Mouse (Mus musculus): ENCODE results near the gene Rngtt. TPM values are rescaled to one million over a fixed set of nuclear protein-coding genes. Genes with fewer than 3 reads are reported as not detected.
A peak's percentile ranks its signal among the peaks of the same experiment; 100 is the strongest.
"Not testable (repeated sequence)": the region's sequence is repeated elsewhere in the genome, so short reads cannot be mapped to it uniquely, and the experiment has no call there.

The Rngtt gene
- polyA plus RNA-seq, 1 experiment = 10.3 TPM

- WGBS = 80% methylated on average over 3 of the region's 3 CpGs
- TF ChIP-seq POLR2A (IDR thresholded peaks at IDR 0.05; ENCODE audit: borderline replicate concordance, insufficient read depth, low read length) = no peak
- no peak for TF ChIP-seq CTCF (IDR thresholded peaks at IDR 0.05; ENCODE audit: borderline replicate concordance, insufficient read depth, low read depth, low read length)
These were observed 28.0 kb upstream of the Rngtt start for GRCm38 (mm10) chr4:33281891-33282685.

GRCm38 (mm10) chr4:33284083-33284880 is 25.8 kb upstream of the Rngtt start:
- H3K27me3 ChIP-seq (ENCODE audit: control insufficient read depth, insufficient read depth, low read length) = no peaks in the 10 kb centered on the region
- H3K4me1 ChIP-seq (ENCODE audit: control insufficient read depth, insufficient read depth, low read length) = no peaks in the 10 kb centered on the region
- 79% methylated on average over 5 of the region's 5 CpGs for WGBS
- no peak overlapping the region for H3K27ac ChIP-seq (ENCODE audit: insufficient read depth, low read length)
- no peak overlapping the region for H3K4me3 ChIP-seq (replicated peaks; ENCODE audit: insufficient read depth, low read depth, low read length)
- no peak for DNase-seq
- no peak for TF ChIP-seq CTCF (IDR thresholded peaks at IDR 0.05; ENCODE audit: borderline replicate concordance, insufficient read depth, low read depth, low read length)
- TF ChIP-seq POLR2A (IDR thresholded peaks at IDR 0.05; ENCODE audit: borderline replicate concordance, insufficient read depth, low read length) = no peak

More at GRCm38 (mm10) chr4:33281891-33282685, 28.0 kb upstream of the Rngtt start:
- no peak overlapping the region for H3K4me3 ChIP-seq (replicated peaks; ENCODE audit: insufficient read depth, low read depth, low read length)
- H3K27me3 ChIP-seq (ENCODE audit: control insufficient read depth, insufficient read depth, low read length) = no peaks in the 10 kb centered on the region
- H3K27ac ChIP-seq (ENCODE audit: insufficient read depth, low read length) = no peak overlapping the region
- no peaks in the 10 kb centered on the region for H3K4me1 ChIP-seq (ENCODE audit: control insufficient read depth, insufficient read depth, low read length)
- no peak for DNase-seq

DNA sequence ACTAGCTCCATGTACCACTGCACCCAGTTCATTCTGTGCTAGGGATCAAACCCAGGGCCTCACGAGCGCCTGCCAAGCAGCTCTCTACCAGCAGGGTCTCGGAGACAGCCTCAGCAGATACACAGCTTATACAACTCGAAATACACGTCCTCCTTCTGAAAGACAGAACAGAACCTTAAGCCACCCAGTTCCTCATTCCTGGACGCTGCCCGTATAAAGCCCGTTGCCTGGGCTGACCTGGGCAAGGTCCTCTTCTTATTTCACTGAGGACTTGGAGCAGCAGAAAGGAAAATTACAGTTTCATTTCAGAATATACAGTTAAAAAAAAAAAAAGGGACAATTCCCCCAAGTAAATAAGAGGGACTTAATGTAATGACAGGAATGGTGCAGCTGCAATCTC is 24.7 kb upstream of the Rngtt start:
- no peak for TF ChIP-seq CTCF (IDR thresholded peaks at IDR 0.05; ENCODE audit: borderline replicate concordance, insufficient read depth, low read depth, low read length)
- no peak for TF ChIP-seq POLR2A (IDR thresholded peaks at IDR 0.05; ENCODE audit: borderline replicate concordance, insufficient read depth, low read length)
- 86% methylated on average over 8 of the region's 8 CpGs for WGBS
- no peaks in the 10 kb centered on the region for H3K4me1 ChIP-seq (ENCODE audit: control insufficient read depth, insufficient read depth, low read length)
- no peak for DNase-seq
- H3K4me3 ChIP-seq (replicated peaks; ENCODE audit: insufficient read depth, low read depth, low read length) = no peak overlapping the region
- H3K27me3 ChIP-seq (ENCODE audit: control insufficient read depth, insufficient read depth, low read length) = no peaks in the 10 kb centered on the region
- H3K27ac ChIP-seq (ENCODE audit: insufficient read depth, low read length) = no peak overlapping the region

GRCm38 (mm10) chr4:33289106-33289650 is 20.9 kb upstream of the Rngtt start:
- no peak for DNase-seq
- no peak for TF ChIP-seq POLR2A (IDR thresholded peaks at IDR 0.05; ENCODE audit: borderline replicate concordance, insufficient read depth, low read length)
- no peak for TF ChIP-seq CTCF (IDR thresholded peaks at IDR 0.05; ENCODE audit: borderline replicate concordance, insufficient read depth, low read depth, low read length)
- Histone ChIP-seq H3K4me1 (ENCODE audit: control insufficient read depth, insufficient read depth, low read length) (no peaks in the 10 kb centered on the region), H3K27me3 (ENCODE audit: control insufficient read depth, insufficient read depth, low read length) (no peaks in the 10 kb centered on the region), H3K27ac (ENCODE audit: insufficient read depth, low read length) (no peak overlapping the region), H3K4me3 (replicated peaks; ENCODE audit: insufficient read depth, low read depth, low read length) (no peak overlapping the region)
- 83% methylated on average over 12 of the region's 12 CpGs for WGBS

- WGBS = 60% methylated on average over 3 of the region's 3 CpGs
- Histone ChIP-seq H3K4me3 (replicated peaks; ENCODE audit: insufficient read depth, low read depth, low read length) (no peak within 1 kb of the TSS), H3K27me3 (ENCODE audit: control insufficient read depth, insufficient read depth, low read length) (no peaks in the 10 kb centered on the region), H3K27ac (ENCODE audit: insufficient read depth, low read length) (no peak within 1 kb of the TSS), H3K4me1 (ENCODE audit: control insufficient read depth, insufficient read depth, low read length) (no peaks in the 10 kb centered on the region)
- peak in 1 of 2 experiments; percentile 30 for DNase-seq
- TF ChIP-seq CTCF (IDR thresholded peaks at IDR 0.05; ENCODE audit: borderline replicate concordance, insufficient read depth, low read depth, low read length) = no peak
- no peak for TF ChIP-seq POLR2A (IDR thresholded peaks at IDR 0.05; ENCODE audit: borderline replicate concordance, insufficient read depth, low read length)
These were observed 20.1 kb upstream of the Rngtt start, which contains the start of gene Pnrc1 for GRCm38 (mm10) chr4:33290002-33290401. TSS of gene Pnrc1 (minus strand) at chr4:33290163.

- Histone ChIP-seq H3K27me3 (ENCODE audit: control insufficient read depth, insufficient read depth, low read length) (no peaks in the 10 kb centered on the region), H3K4me3 (replicated peaks; ENCODE audit: insufficient read depth, low read depth, low read length) (no peak overlapping the region), H3K4me1 (ENCODE audit: control insufficient read depth, insufficient read depth, low read length) (no peaks in the 10 kb centered on the region), H3K27ac (ENCODE audit: insufficient read depth, low read length) (no peak overlapping the region)
- no peak for TF ChIP-seq CTCF (IDR thresholded peaks at IDR 0.05; ENCODE audit: borderline replicate concordance, insufficient read depth, low read depth, low read length)
- no peak for TF ChIP-seq POLR2A (IDR thresholded peaks at IDR 0.05; ENCODE audit: borderline replicate concordance, insufficient read depth, low read length)
- WGBS = 67% methylated on average over 4 of the region's 4 CpGs
- DNase-seq = no peak
These were observed 19.2 kb upstream of the Rngtt start for GRCm38 (mm10) chr4:33290878-33291277.

GRCm38 (mm10) chr4:33292409-33293370 is 17.4 kb upstream of the Rngtt start:
- no peak for TF ChIP-seq POLR2A (IDR thresholded peaks at IDR 0.05; ENCODE audit: borderline replicate concordance, insufficient read depth, low read length)
- peak; percentile 68 for TF ChIP-seq CTCF (IDR thresholded peaks at IDR 0.05; ENCODE audit: borderline replicate concordance, insufficient read depth, low read depth, low read length)
- DNase-seq = peak; percentile 57 to 70
- H3K27ac ChIP-seq (ENCODE audit: insufficient read depth, low read length) = no peak overlapping the region
- 16% methylated on average over 16 of the region's 16 CpGs for WGBS
- H3K27me3 ChIP-seq (ENCODE audit: control insufficient read depth, insufficient read depth, low read length) = no peaks in the 10 kb centered on the region
- no peaks in the 10 kb centered on the region for H3K4me1 ChIP-seq (ENCODE audit: control insufficient read depth, insufficient read depth, low read length)
- no peak overlapping the region for H3K4me3 ChIP-seq (replicated peaks; ENCODE audit: insufficient read depth, low read depth, low read length)

DNA sequence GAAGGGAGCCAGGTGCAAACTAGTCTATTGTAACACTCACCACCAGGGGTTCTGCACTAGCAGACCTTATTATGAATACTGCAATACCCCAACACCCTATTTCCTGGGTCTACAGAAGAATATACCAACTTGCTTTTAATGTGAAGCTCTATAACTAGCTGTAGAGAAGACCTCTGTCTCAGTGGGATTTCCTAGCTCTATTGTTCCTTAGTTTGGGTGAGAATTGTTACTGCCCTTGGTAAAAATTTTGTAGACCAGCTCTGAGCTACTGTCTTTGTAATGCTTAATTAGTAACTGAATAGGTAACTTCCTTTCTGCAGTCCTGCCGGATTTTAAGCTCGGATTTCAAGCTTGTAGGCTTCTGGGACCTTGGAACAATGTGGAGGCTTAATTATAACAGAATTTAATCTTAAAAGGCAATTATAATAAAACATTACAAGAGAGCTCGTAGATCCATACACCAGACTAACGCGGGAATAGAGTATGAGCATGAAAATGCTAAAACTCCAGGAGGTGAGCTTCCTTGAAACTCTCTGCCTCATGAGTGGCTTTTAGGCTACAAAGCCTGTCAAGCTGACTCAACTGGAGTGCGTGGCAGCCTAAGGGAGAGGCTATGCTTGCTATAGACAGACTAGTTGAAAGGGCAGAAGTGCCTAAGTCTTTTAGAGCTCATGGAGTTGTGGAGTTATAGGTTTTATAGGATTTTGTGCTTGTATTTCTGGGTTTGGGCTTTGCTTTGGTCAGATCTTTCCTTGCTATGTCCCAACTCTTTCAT is 9.0 kb upstream of the Rngtt start:
- not testable (repeated sequence) for DNase-seq; H3K27me3 ChIP-seq (ENCODE audit: control insufficient read depth, insufficient read depth, low read length); H3K27ac ChIP-seq (ENCODE audit: insufficient read depth, low read length); H3K4me3 ChIP-seq (replicated peaks; ENCODE audit: insufficient read depth, low read depth, low read length); H3K4me1 ChIP-seq (ENCODE audit: control insufficient read depth, insufficient read depth, low read length)
- 80% methylated on average over 6 of the region's 6 CpGs for WGBS

Measured in cerebellum, adult 2 months (tissue).